8 mouse cellular contexts compared by ENCODE assay signal in genomic region chr7:141363106-141363751, GRCm38 (mm10). TPM values are rescaled to one million over a fixed set of nuclear protein-coding genes. Genes with fewer than 3 reads are reported as not detected.
DNase-seq lines count a peak whose midpoint lies in the region; ATAC-seq lines count a peak whose summit lies in the region.

No protein-coding gene starts in this region.

- peaks cover 40% of the 10 kb centered on the region for H3K27me3 ChIP-seq in limb, embryonic 13.5 days

- peak; percentile 67; the same call in 1 of the 2 replicates for ATAC-seq in limb, embryonic 13.5 days (ENCODE audit: low FRiP score, low read depth)

- no peaks in the 10 kb centered on the region for H3K9me3 ChIP-seq in limb, embryonic 13.5 days

- peak; percentile 61 for DNase-seq in urinary bladder, postnatal 25 days (ENCODE audit: low spot score)
- DNase-seq in urinary bladder, adult 18-20 months (ENCODE audit: low spot score in 2 of 2) = no peak
- DNase-seq in cerebellum, adult 9-11 months = peak; percentile 81
- DNase-seq in gastrocnemius, postnatal 25 days = peak; percentile 50
- DNase-seq in kidney, adult 8-10 months = peak; percentile 66 to 82
- DNase-seq in natural killer cell, adult 2 months (ENCODE audit: low spot score in 2 of 2) = peak; percentile 60 to 75
- DNase-seq in telencephalon, adult 2 months (ENCODE audit: low read depth, low spot score) = peak; percentile 50

- no peak overlapping the region for H3K4me3 ChIP-seq in limb, embryonic 13.5 days

- H3K36me3 ChIP-seq in limb, embryonic 13.5 days = no peaks in the 10 kb centered on the region

- H3K9ac ChIP-seq in limb, embryonic 13.5 days = no peak overlapping the region

- 57% methylated on average over 4 of the region's 4 CpGs for WGBS in limb, embryonic 13.5 days

- H3K4me2 ChIP-seq in limb, embryonic 13.5 days (replicated peaks) = no peak overlapping the region

- peaks cover 3% of the 10 kb centered on the region; the same call in 1 of the 2 replicates for H3K4me1 ChIP-seq in limb, embryonic 13.5 days

- no peak overlapping the region for H3K27ac ChIP-seq in limb, embryonic 13.5 days

RNA-seq across cellular contexts. Expression of gene Eps8l2, which starts 24.5 kb away (rescaled TPM):
- total RNA-seq in gastrocnemius, postnatal 25 days (2021) = 1 to 10 TPM; 1.5 to 2.1 TPM
- polyA plus RNA-seq in limb, embryonic 13.5 days (2015; fragmentation: Nextera tagmentation; extraction: Ambion mirVana) = 7.4 and 10.3 TPM in 2 replicates

RNA-seq across cellular contexts. Expression of gene Taldo1, which starts 28.8 kb away (rescaled TPM):
- 10 to 100 TPM; 78.9 to 91.3 TPM for total RNA-seq in gastrocnemius, postnatal 25 days (2021)
- polyA plus RNA-seq in limb, embryonic 13.5 days (2015; fragmentation: Nextera tagmentation; extraction: Ambion mirVana) = 266 and 280 TPM in 2 replicates

RNA-seq across cellular contexts. Expression of gene Tmem80, which starts 35.7 kb away (rescaled TPM):
- total RNA-seq in gastrocnemius, postnatal 25 days (2021) = 10 to 100 TPM; 11.0 to 11.5 TPM
- polyA plus RNA-seq in limb, embryonic 13.5 days (2015; fragmentation: Nextera tagmentation; extraction: Ambion mirVana) = 45.0 and 48.7 TPM in 2 replicates

RNA-seq across cellular contexts. Expression of gene Deaf1, which starts 35.7 kb away (rescaled TPM):
- 10 to 100 TPM; 11.2 to 11.7 TPM for total RNA-seq in gastrocnemius, postnatal 25 days (2021)
- polyA plus RNA-seq in limb, embryonic 13.5 days (2015; fragmentation: Nextera tagmentation; extraction: Ambion mirVana) = 77.5 and 79.9 TPM in 2 replicates

RNA-seq across cellular contexts. Expression of gene Gatd1, which starts 50.7 kb away (rescaled TPM):
- total RNA-seq in gastrocnemius, postnatal 25 days (2021) = 1 to 10 TPM; 5.2 to 6.7 TPM
- polyA plus RNA-seq in limb, embryonic 13.5 days (2015; fragmentation: Nextera tagmentation; extraction: Ambion mirVana) = 73.8 and 75.9 TPM in 2 replicates

Comparison
In these comparisons a context has a peak if more than half of its experiments do, and no peak if none do; other contexts are left out.
1. DNase-seq: peak in urinary bladder, postnatal 25 days (single experiment), cerebellum, adult 9-11 months (single experiment), gastrocnemius, postnatal 25 days (single experiment), kidney, adult 8-10 months (2 of 2), natural killer cell, adult 2 months (2 of 2) and telencephalon, adult 2 months (single experiment); none in urinary bladder, adult 18-20 months (0 of 2).